Mouse (Mus musculus): ENCODE data around the gene Gm20458.

Gene Gm20458

DNA sequence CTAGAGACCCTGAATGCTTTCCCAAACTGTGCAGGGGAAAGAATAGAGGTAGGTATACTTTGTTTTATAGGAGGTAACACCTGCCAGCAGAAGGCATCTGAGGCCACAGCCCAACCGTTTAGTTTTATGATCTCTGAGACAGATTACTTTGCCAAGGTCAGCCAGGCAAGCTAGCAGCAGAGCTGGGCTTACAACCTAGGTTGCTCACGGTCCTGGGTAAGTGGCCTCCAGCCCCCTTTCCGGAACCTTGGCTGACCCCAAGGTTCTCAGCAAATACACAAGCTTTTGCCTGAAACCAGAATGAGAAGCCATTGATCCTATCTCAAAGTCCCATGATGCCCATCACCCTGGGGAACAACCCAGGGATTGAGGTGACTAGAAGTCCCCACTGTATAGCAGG is 26.1 kb upstream of the Gm20458 start:
- no peak for DNase-seq (ENCODE audit: low read depth, low spot score)

GRCm38 (mm10) chr2:164435216-164436090 is 25.3 kb upstream of the Gm20458 start:
- peak; percentile 78 for DNase-seq (ENCODE audit: low read depth, low spot score)

- DNase-seq (ENCODE audit: low read depth, low spot score): no peak
Observed at GRCm38 (mm10) chr2:164436215-164436913, 24.4 kb upstream of the Gm20458 start.

- no peak for DNase-seq (ENCODE audit: low read depth, low spot score)
Observed at GRCm38 (mm10) chr2:164436961-164437360, 23.8 kb upstream of the Gm20458 start.

- DNase-seq (ENCODE audit: low read depth, low spot score): no peak
Observed at GRCm38 (mm10) chr2:164437710-164438109, 23.1 kb upstream of the Gm20458 start.

GRCm38 (mm10) chr2:164438257-164438656 is 22.5 kb upstream of the Gm20458 start:
- DNase-seq (ENCODE audit: low read depth, low spot score): no peak

DNA sequence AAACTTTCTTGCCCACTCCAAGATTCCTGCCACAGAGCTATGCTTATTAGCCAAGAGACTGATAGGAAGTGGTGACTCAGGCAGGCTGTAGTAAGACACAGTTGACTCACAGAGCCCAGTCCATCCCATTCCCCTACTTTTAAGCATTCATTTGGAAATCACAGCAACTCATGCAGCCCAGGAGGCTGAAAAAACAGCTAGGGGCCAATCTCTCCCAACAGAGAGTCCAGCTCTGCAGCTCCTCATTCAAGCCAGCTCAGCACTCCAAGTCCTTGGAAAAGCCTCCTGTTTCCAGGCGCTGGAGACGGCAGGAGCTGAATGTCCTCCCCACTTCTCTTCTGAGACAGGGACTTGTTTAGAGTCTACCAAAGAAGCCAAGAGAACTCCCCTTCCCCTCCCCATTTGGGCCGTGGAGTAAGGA is 21.8 kb upstream of the Gm20458 start:
- DNase-seq (ENCODE audit: low read depth, low spot score): no peak

GRCm38 (mm10) chr2:164440314-164440713 is 20.5 kb upstream of the Gm20458 start:
- DNase-seq (ENCODE audit: low read depth, low spot score): no peak

DNA sequence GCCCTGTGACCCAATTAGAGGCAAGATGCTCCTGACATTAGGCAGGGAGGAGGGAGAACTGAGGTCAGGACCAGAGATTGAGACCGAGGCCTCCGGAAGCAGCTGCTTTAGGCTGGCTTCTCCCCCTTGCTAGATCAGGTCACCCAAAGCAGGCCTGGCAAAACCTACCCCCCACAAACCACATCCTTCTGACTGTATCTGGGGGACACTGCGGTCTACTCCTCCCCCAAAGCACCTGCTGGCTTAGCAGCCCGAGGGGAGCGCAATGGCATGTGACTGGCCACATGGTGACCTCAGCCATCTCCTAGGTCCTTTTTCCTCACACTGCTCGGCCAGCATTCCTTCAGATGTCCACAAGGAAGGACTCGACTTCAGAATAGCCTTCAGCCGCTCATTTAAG is 19.6 kb upstream of the Gm20458 start:
- no peak for DNase-seq (ENCODE audit: low read depth, low spot score)

DNA sequence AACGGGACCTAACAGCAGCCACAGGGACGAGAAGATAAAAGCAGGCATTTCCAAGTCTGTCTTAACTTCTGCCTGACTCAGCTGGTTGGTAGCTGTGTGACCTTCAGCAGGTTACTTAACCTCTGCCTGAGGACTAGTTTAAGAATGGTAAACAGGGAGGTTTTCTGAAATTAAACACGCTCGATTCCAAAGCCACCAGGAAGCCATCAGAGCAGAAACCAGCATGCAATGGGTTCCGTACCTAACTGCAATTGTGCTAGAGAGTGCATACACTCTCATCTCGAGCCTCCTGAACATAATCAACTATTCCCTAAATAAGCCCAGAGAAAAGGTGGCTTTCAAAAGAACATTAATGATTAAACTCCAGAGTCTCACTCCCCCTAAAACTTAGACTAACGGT is 19.0 kb upstream of the Gm20458 start:
- no peak for DNase-seq (ENCODE audit: low read depth, low spot score)

DNA sequence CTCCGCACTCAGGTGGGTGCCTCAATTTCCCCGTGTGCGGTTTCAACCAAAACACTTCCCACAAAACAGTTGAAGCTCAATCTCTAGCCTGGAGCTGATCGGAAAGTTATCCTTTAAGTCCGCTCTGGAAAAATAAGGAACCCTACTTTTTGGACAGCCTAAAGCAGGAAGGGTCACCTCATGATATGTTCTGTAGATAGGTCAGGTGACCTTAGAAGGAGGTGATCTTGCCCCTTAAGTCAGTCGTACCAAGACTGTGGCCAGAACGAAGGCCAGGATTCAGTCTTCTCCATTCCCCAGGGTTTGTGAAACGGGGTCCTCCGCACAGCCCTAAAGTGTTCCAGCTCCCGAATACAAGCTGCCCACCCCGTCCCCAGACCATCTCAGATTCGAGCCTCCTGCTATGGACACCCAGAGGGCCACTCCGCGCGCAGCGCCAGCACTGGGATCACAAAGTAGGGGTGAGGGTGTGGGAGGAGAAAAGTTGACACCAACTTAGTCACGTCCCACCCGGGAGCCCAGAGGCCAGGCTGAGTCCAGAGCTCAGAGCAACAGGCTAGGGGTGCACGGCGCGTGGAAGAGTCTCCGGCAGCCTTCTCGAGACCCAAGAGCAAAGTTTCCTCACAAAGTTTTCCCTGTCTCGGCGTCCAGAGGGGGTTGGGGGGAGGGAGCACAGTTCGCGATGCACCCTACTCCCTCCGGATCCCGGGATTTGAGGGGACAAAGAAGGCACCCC is 18.3 kb upstream of the Gm20458 start:
- DNase-seq (ENCODE audit: low read depth, low spot score): no peak

GRCm38 (mm10) chr2:164443051-164443437 is 17.7 kb upstream of the Gm20458 start:
- DNase-seq (ENCODE audit: low read depth, low spot score): peak; percentile 90

- DNase-seq (ENCODE audit: low read depth, low spot score): no peak
Observed at GRCm38 (mm10) chr2:164443460-164444000, 17.2 kb upstream of the Gm20458 start, which contains the start of gene Sdc4. Sdc4 (minus strand) TSS chr2:164443887.

DNA sequence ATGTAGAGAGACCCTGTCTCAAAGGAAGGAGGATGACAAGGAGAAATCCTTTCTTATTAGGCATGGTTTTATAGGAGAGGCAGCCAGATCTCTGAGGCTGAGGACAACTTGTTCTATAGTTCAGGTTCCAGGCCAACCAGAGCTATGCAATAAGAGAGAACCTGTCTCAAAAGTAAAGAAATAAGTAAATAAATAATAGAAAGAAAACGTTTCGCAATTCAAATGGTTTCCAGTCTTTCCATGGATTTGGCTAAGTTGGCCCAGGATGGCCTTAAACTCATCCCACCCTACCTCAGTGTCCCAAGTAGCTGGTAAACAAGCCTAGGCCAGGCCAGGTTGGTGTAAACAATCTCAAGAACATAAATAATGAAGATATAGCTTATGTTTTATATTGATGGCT is 16.1 kb upstream of the Gm20458 start:
- no peak for DNase-seq (ENCODE audit: low read depth, low spot score)

DNA sequence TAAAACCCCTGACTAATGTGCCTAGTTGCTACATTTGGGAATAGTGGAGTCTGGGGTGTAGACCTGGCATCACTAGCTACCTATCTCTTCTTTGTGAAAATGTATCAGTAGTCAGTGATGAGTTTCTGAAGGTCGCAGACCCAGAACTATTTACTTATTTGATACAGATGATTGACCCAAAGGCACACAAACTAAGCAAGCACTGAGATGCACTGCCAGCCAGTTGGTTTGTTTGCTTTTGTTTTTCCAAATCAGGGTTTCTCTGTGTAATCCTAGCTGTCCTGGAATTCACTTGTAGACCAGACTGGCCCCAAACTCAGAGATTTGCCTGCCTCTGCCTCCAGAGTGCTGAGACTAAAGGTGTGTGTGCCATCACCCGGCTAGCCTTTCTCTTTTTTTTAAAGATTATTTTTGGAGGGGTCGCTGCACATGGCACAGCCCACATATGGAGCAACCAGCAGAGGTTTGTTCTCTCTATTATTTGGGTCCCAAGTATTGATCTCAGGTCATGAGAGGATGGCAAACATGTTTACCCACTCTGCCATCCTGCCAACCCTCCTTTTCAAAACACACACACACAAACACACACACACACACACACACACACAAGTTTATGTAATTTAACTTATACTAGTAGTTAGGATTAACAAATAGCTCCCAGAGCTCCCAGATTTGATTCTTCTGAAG is 15.2 kb upstream of the Gm20458 start:
- DNase-seq (ENCODE audit: low read depth, low spot score): no peak

DNA sequence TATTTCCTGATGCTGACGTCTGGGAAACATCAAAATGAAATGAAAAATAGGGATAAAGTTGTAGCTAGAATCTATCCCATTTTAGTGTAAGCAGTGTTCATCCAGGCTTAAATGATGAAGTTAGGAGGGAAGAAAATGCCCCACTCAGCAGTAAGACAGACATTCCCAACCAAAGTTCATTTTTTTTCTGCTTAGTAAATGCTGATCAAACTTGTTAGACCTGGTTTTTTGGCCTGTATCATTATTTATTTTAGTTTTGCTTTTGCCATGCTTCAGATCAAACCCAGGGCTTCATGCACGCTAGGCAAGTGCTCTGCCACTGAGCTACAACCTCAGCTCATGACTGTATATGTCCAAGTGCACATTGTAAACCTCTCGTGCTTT is 14.7 kb upstream of the Gm20458 start:
- no peak for DNase-seq (ENCODE audit: low read depth, low spot score)

DNA sequence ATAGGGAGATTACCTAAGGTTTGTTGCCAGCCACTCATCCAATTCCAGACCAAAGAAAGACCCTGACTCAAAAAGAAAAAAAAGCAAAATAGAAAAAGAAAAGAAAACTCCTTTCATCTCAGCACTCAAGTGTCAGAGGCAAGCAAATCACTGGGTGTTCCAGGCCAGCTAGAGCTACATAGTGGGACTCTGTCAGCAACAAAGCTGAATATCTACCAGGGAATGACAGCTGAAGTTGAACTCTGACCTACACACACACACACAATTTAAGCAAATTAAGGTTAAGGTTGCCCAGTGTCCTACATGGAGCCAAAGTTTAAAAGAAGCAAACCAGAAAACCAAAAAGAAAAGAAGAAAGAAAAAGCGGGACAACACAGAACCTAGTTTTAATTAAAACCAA is 12.6 kb upstream of the Gm20458 start:
- DNase-seq (ENCODE audit: low read depth, low spot score): no peak

DNA sequence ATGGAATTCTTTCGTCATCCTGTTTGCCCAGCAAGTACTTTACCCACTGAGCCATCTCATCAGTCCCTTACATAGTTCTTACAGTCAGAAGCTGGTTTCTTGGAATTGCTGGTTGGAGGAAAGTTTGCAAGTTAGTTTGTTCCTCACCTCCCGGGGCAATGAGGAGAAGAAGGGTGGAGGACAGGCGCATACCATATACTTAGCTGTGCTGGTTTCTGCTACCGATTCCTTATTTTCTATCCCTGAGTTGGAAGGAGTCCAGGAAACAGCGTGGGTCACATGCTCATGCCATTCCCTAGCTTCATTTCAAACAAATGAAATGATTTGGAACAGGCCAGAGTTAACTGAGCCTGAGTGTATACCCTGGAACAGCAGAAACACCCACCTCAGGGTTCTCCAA is 11.8 kb upstream of the Gm20458 start:
- no peak for DNase-seq (ENCODE audit: low read depth, low spot score)

DNA sequence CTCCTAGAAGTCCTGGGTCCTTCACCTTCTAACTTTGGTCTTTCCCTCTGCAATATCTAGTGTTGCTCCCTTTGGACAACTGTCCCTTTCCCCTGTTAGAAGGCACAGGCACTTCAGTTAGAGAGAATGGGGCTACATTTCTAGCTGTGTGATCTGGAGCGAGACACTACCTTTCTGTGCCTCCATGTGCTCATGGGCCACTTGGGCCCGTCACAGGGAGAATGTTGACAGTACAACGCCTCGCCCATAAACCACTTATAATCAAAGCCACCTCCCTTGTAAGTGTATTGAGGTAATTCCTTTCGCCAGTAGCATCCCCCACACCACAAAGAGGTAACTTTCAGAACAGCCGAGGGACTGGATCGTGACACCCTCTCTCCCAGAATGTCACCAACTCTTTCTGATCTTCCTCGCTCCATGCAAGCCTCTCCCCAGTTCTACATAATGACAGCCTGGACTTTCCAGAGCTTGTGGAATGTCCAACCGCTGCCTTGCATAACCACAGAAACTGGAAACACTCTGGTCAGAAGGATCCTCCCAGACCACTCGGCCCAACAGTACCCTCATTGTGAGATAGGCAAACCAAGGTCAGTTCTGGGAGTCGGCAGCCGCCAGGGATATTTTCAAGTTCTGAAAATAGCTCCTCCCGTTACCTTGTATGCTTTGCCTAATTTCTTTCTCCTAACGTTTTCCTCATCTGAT is 11.3 kb upstream of the Gm20458 start:
- no peak for DNase-seq (ENCODE audit: low read depth, low spot score)

DNA sequence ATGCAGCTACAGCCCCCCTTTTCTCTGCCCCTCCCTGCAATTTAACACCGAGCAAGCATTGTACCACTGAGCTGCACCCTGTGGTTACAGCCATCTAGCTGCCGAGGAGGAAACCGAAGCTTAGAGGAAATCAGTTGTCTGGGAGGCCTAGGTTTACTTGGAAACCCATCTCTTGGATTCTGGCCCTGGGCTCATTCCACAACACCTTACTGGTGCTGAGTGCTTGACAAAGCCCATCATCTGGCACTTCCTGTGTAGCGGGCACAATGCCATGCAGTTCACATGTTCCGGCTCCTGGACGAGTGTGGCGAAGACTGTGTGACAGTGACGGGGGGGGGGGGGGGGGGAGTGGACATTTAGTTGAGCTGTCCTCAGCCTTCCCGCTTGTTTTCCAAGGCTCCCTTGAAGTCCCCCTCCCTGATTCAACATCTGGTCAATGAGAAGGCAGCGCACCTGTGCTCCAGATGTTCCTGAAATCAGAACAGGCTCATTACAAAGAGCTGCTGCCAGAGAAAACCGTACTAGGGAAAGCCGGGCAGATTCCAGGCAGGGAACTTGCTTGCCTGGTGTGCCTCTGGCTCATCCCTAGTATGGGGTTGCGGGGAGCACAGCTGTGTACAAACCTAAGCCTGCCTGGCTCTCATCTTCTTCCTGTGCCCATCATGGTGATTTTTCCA is 8.6 kb upstream of the Gm20458 start:
- no peak for DNase-seq (ENCODE audit: low read depth, low spot score)

Data from ES-CJ7 (cell line).